Mouse (Mus musculus) CD8-positive naive resting alpha-beta T cell, adult 2 months (primary cell): ENCODE measurements around the gene Zfp598.
"Not testable (repeated sequence)": the region's sequence is repeated elsewhere in the genome, so short reads cannot be mapped to it uniquely, and the experiment has no call there.

Experiments
- DNase-seq, 2 experiments: peaks; one replicate each; pipeline ENCODE4 v3.0.0; 2022; ENCODE audit warnings: low read depth in 2 of 2, low spot score in 2 of 2

The Zfp598 gene

DNA sequence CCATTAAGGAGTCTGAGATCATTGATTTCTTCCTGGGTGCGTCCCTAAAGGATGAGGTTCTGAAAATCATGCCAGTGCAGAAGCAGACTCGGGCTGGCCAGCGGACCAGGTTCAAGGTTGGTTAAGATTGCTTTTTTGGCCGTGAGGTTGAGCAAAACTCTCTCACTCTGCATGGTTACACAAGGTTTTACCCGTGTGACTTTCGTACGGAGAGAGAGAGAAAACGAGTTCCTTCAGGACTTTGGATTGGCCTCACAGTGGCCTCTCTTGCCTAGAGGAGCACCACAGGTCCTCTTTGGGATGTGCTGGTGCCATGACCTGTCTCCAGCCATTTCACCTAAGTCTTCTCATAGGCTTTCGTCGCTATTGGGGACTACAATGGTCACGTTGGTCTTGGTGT, 51.1 kb downstream of the Zfp598 start:
- DNase-seq = not testable (repeated sequence)

DNA sequence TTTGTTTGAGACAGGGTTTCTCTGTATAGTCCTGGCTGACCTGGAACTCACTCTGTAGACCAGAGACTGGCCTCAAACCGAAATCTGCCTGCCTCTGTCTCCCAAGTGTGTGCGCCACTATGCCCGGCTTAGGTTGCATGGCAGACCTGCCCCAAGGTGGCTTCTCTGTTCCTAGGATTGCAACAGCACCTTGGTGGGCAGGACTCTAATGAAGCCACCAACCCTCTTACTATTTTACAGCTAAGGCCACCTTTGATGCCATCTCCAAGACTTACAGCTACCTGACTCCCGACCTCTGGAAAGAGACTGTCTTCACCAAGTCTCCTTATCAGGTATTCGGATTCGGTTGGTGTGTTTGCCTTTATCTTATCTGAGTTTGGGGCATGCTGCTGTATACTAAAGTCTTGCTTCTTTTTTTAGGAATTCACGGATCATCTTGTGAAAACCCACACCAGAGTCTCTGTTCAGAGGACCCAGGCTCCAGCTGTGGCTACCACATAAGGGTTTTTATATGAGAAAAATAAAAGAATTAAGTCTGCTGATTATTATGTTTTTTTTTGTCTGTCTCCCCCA, 52.0 kb downstream of the Zfp598 start:
- not testable (repeated sequence) for DNase-seq

DNA sequence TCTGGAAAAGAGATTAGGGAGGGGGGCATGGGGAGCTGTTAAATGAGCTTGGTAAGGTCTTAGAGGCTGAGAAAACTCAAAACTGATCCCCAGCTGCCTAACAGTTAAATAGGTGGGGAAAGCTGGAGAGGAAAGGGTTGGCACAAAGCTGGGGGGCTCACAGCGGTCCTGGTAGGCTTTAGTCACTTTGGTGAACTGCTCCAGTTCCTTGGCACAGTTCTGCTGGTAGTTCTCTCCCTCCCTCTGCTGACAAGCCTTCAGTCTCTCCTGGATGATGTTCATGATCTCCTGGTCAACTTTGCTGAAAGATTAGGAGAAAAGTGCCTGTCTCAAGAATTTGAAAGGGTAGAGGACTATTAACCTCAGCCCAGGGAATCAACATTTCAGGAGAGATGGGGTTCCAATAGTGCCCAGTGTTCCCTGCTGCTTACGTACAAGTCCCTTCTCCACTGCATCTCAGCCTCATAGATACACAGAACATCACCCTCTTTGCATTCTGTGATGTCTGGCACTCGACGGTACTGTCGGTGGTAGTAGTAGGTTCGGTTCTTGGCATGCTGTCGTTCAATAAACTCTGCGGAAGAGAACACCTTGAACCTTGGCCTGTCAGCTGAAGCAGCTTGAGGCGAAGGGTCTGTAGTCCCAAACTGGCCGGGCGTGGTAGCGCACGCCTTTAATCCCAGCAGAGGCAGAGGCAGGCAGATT, 52.9 kb downstream of the Zfp598 start:
- no peak for DNase-seq

DNA sequence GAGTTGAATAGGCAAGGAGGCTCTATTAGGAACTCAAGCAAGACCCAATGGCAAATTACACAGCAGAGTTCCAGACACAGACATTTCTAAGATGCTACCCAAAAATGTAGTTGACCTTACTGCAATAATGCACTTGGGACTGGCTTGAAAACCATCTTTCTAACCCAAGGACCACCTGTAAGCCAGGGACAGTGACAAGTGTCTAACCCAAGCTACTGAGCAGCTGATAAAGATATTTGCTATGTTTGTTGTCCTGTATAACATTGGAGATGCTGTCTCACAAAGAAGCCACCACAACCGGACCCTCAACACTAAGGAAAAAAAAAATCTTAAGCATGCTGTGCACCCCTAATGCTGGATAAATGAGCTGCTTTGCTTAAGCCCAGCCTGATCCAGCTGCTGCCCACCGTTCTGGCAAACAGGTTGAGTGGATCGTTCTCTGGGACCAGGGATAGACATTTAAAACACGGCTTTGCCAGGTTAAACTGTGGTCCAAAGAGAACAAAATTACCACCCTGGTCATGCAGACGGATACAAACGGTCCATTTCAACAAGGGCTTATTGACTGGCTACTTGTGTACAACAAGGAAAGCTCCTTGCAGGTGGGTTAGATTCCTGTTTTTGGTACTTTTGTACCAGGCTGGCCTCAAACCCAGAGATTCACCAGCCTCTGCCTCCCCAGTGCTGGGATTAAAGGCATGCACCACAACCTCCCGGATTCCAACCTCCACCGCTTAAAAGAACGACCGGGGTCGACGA, 53.8 kb downstream of the Zfp598 start:
- no peak for DNase-seq

DNA sequence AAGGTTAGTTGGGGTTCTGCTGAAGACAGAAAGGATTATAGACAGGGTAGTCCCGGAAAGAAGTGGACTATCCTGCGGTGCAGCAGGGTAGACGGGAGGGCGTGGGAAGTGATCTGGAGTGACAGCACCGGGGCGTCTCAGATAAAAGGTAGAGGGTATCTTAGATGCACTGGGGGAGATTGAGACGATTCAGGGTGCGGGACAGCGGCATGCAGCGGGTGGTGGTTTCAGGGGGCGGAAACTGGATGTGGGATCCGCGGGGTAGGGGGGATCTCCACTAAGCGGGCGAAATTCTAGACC, 54.3 kb downstream of the Zfp598 start:
- DNase-seq = no peak

DNA sequence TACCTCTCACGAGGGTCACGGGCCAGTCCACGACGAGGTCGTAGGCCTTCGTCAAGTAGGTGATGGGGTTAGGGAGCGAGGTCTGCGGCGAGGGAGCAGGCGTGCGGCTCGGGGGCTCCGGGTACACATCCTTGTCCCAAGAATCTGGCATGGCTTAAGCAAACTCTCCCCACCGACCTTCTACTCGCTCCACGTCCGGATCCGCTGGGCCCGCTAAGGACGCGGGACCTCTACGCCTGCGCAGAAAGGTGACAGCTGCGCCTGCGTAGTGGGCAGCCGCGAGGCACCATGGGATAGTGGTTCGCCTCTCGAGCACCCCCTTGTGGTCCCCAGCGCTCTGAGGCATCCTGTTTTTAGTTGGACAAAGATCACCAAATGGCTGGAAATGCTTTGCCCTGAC, 54.7 kb downstream of the Zfp598 start, which contains the start of gene Ndufb10:
Gene Ndufb10 (minus strand): TSS at position 295 of the 400 bp plus-strand sequence.
- peak; percentile 95 to 97 for DNase-seq

DNA sequence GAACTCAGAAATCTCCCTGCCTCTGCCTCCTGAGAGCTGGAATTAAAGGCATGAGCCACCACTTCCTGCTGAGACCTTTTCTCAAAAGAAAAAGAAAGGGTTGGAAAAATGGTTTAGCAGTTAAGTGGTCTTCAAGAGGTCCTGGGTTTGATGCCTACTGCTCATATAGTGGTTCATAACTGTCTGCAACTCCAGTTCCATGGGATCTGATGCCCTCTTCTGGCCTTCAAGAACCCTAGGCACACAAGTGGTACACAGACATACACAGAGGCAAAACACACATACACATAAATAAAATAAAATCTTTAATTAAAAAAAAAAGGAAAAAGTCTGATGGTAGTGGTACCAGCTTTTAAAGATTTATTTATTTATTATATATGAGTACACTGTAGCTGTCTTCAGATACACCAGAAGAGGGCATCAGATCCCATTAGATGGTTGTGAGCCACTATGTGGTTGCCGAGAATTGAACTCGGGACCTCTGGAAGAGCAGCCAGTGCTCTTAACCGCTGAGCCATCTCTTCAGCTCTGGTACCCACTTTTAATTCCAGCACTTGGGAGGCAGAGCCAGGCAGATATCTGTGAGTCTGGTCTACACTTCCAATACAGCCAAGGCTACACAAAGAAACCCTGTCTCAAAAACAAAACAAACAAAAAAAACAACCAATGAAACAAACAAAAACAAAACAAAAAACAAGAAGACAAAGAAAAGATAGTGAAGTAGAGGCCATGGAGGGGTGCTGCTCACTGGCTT, 56.3 kb downstream of the Zfp598 start:
- no peak for DNase-seq

DNA sequence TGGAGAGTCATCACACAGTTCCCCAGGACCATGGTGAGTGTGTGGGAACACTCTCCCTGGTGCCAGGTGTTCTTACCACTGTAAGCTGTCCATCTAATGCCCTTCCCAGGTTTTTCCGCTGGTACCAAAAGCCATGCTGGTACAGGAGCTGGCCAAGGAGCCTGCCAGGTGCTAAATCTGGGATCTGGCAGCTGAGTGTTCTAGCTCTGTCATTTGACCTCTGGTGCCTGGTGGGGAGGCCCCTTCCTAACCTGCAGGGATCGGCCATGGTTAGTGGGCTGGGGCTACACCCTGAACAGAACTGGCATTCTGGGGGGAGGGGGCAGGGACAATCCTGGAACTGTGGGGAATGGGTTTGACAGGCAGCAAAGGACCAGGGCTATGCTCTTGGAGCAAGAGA, 58.1 kb downstream of the Zfp598 start, which contains the start of gene Rpl3l:
Gene Rpl3l (plus strand): TSS at position 203 of the 400 bp plus-strand sequence.
- no peak for DNase-seq

DNA sequence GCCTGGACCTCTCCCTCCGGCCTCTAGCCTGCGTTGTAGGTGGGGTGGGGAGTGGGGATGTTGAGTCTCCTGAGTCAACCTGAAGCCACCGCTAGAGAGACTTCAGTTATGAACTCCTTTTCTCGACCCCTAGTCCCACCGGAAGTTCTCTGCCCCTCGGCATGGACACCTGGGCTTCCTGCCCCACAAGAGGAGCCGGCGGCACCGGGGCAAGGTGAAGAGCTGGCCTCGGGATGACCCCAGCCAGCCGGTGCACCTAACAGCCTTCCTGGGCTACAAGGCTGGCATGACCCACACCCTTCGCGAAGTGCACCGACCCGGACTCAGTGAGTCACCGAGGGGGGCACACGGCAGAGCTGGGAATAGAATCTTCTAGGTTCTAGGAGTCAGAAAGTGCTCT, 58.7 kb downstream of the Zfp598 start:
- no peak for DNase-seq

DNA sequence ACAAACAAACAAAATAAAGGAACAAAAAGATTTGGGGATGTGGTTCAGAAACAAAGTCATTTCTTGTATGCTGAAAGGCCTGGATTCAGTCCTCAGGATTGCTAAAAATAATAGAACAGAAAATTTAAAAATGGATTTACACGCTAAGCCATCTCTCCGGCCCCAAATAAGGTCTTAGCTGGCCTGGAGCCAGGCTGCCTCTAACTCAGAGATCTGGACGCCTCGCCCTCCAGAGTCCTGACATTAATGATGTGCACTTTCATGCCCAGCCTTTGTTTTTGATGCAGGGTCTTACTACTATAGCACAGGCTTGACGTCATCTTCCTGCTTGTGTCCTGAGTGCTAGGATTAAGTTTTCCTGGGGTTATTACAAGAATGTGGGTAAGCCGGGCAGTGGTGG, 59.6 kb downstream of the Zfp598 start:
- no peak for DNase-seq

DNA sequence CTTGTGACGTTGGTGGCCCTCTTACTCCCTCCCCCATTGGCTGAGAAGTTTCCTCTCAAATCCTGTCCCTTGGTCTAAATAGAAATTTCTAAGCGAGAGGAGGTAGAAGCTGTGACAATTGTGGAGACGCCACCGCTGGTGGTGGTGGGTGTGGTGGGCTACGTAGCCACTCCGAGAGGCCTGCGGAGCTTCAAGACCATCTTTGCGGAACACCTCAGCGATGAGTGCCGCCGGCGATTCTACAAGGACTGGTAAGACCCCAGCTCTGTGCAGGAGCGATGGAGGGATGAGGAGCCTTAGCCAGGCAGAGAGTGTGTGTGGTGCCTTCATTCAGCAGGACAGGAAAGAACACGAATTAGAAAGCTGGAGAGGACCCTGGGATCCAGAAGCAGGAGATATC, 61.3 kb downstream of the Zfp598 start:
- no peak for DNase-seq
